Mouse (Mus musculus) ovary, postnatal 36 days (tissue): ENCODE measurements around the gene Zbtb38.

Experiments used
- DNase-seq: peaks from one replicate; pipeline ENCODE4 v3.0.0; 2022; ENCODE audit warnings: low spot score, mixed read lengths

Zbtb38 gene

GRCm38 (mm10) chr9:96713472-96714390, 38.9 kb downstream of the Zbtb38 start:
- peak; percentile 53 for DNase-seq

DNA sequence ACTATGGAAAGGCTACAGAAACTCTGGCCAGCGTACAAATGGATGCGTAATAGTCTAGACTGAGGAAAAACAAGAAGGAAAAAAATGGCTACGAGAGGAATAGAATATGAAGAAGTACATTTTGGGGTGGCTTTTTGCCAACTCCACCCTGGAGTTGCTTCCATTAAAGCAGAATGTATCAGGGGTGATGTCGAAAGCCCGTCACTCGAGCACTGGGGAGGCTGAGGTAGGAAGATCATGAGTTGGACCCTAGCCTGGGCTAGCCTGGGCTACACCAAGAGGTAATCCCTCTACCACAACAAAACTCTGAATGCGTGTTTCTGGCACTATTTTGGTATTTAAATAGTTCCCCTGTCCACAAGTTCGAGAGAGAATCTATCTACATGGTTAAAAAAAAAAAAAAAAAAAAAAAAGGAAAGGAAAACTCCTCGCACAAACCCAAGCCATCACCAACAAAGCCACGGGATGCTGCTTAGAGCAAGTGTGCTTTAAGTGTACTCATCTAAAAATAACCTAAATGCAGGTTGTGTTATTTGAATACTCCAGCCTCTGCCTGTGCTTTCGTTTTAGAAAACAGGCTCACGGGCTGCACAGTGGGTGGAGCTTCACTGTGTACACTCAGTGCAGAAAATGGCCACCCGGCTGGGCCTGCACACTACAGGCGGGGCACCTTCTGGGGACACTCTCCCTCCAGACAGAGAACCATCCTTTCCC, 39.7 kb downstream of the Zbtb38 start:
- DNase-seq: peak; percentile 57

DNA sequence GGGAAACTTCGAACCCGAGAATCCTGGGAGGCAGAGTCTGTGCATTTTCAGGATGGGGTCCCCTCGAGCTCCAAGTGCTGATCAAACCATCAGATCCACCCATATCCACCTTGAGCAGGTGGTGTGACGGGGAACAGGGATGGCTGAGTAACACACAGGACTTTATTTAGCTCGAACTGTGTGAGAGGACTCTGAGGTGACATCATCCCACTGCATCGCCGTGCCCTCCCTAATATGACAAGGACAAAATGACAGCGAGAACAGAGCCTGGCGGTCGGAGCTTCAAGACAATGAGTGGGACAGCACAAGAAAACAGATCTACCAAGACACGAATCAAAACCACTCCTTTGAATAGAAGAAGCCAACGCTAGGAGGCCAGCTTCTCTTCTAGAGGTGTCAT, 40.6 kb downstream of the Zbtb38 start:
- no peak for DNase-seq

DNA sequence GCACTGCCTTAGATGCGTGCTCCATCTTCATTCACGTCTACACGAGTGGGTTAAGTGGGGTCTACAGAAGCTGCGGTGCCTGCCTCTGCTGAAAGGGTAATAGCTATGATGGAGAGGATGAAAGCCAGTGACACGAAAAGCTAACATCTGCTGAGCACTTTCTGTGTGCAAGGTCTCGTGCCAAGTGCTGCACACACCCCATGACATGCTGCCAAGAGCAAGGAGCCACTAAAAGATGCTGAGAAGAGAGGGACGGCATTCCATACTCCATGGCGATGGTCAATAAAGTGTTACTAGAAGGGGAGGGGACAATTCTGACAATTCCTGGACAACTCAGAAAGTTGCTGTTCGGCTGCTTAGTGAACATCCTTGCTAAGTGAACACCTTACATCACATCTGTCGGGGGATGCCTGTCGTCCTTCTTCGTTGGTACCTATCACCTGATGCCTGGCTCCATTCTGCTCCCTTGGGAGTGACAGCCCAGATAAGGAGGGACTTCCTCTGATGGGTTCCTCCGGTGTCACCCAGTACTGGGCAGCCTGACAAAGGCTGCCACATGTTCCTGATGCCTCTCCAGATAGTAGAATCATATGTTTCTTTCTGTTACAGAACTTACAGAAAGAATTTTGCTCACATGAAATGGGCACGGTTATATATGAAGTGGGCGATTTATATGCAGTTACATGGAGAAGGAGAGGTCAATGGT, 42.2 kb downstream of the Zbtb38 start:
- no peak for DNase-seq

- DNase-seq: no peak
These were observed 43.7 kb downstream of the Zbtb38 start for GRCm38 (mm10) chr9:96708905-96709304.

- DNase-seq: no peak
These were observed 44.7 kb downstream of the Zbtb38 start for GRCm38 (mm10) chr9:96707964-96708363.

GRCm38 (mm10) chr9:96705576-96706285, 46.9 kb downstream of the Zbtb38 start:
- peak; percentile 63 for DNase-seq

DNA sequence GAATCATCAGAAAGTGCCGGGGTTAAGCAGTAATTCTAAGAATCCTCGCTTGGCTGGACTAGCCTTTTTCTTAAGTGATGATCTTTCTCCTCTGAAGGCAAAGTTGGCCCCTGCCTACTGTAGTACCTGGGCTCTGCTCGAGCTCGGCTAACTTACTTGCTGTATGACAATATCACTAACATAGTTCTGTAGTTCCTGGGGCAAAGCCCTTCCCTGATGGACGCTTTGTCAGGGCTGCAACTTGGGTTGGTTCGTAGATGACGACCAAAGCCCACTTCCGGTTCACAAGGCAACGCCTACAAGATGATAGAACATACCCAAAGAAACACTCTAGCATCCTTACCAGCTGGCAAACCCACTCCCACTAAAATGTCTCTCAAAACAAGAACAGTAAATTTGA, 47.7 kb downstream of the Zbtb38 start:
- DNase-seq: no peak

DNA sequence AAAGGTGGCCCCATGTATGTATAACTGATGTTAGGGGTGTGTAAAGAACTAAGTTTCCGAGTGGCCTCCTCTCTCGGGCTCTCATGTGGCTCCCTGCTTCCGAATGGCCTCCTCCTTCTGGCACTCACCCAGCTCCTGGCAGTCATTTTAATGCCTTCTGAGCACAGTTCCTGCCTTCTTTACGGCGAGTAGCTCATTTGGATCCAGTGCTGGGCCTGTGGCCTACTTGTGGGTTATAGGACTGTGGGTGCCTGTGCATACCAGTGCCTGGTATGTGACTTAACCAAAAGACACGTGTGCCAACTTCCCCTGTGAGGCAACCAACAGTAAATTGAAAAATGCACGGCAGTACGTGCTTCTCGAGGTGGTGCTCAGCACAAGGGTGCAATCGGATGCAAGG, 50.7 kb downstream of the Zbtb38 start:
- no peak for DNase-seq

GRCm38 (mm10) chr9:96699276-96700035, 53.2 kb downstream of the Zbtb38 start:
- no peak for DNase-seq

- no peak for DNase-seq
These were observed 55.7 kb downstream of the Zbtb38 start for GRCm38 (mm10) chr9:96696788-96697492.

GRCm38 (mm10) chr9:96696141-96696561, 56.5 kb downstream of the Zbtb38 start:
- no peak for DNase-seq

- no peak for DNase-seq
These were observed 62.2 kb downstream of the Zbtb38 start for GRCm38 (mm10) chr9:96690461-96690863.

- no peak for DNase-seq
These were observed 63.6 kb downstream of the Zbtb38 start for GRCm38 (mm10) chr9:96689076-96689475.

DNA sequence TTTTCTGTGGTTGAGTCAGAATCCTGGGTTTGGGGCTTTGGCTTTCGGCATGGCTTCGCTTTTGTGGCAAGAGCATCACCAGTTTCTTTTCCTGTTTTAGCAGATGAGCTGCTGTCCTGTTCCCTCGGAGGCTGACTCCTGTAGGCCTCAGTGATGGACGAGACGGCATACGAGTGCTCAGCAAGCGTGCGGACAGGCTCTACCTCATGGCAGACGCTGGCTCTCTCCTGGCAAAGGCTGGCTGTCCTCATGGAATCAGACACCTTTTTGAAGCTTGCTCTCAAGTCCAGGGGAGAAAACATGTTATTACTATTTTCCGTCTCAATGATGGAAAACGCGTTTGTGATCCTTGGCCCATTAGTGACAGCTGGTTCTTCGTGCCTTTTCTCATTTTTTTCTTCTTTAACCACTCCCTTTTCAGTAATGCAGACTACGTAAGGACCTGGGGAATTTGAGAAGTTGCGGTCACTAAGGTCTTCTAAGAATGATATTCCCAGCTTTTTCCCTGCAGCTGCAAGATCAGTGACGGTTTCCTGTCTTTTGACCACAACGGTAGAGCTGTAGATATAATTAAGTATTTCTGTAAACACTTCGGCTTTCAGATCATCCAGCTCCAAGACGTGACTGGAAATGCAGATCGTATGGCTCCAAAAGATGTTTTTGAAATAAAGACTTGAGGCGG, 64.3 kb downstream of the Zbtb38 start:
- DNase-seq: no peak

- DNase-seq: no peak
These were observed 64.9 kb downstream of the Zbtb38 start for GRCm38 (mm10) chr9:96687591-96688186.

DNA sequence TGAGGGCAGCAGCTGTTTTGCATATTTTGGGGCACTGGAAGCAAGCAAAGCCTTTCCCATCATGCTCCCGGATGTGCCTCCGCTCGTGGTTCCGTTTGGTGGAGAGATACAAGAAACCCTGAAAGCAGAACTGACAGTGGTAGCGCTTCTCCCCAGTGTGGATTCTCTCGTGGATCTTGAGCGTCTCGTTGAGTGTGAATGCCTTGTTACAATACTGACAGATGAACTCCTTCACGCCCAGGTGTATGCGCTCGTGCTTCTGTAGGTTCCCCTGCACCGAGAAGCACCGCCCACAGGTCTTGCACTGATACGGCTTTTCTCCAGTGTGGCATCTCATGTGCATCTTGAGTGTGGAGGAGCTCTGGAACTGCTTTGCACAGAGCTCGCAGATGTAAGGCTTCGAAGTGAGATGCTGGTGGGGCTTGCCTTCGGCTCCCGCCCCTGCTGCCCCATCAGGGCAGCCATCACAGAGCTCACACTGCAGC, 67.0 kb downstream of the Zbtb38 start:
- no peak for DNase-seq

DNA sequence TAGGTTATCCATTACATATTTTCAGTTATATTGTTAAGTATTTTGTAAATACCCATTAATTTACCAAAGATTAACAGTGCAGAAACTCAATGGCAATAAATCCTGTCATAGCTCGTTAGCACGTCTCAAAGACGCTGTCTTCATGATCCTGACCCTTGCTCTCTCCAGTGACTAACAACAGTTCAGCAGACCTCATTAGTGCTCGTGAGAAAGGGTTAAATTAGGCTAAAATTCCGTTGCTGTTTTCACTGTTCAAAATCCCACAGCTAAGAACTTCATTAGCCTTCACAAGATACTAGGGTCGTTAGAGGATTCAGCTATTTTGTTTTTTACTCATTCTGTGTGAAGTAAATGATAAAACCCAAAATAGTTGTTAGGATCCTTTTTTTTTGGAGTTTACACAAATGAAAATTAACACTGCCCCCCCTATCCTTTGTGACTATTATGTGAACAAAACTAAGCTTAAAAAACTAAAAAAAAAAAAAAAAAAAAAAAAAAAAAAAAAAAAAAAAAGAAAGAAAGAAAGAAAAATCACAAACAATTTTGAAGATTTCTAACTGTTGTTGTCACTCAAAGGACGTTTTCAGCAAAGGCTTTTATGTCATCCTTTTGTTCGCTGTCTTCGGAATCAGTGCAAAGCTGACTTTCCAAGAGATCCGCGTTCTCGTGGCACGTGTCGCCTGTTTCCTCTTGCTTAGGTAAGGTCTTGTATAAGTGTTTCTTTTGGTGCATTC, 67.6 kb downstream of the Zbtb38 start:
- no peak for DNase-seq
